Mouse (Mus musculus): ENCODE data around the gene Lsamp. TPM values are rescaled to one million over a fixed set of nuclear protein-coding genes. Genes with fewer than 3 reads are reported as not detected.

Lsamp gene
- total RNA-seq, 4 experiments from 2014 or later, result 0.17 to 0.43 (median 0.28) TPM

DNA sequence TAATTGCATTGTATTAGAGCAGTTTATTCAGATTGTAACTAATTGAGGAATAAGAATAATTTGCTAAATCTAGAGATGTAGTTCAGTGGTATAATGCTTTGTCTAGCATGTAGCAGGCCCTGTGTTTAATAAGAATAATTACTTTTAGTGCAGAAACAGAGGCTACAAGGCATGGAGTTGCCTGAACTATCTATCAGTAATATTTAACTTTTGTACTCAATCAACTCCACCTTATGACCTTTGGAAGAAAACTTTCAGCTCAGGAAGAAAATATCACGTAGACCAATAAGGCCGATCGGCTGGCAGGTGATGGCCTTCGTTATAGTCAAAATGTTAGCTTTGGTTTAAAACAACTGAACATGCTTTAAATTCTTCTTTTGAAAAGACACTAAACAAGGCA is 946.4 kb downstream of the Lsamp start:
- no peak for DNase-seq (ENCODE audit: low spot score in 2 of 2)

- no peak for DNase-seq (ENCODE audit: low spot score in 2 of 2)
These were observed 958.1 kb downstream of the Lsamp start for GRCm38 (mm10) chr16:40942266-40942665.

- DNase-seq (ENCODE audit: low spot score in 2 of 2), result no peak
These were observed 961.7 kb downstream of the Lsamp start for GRCm38 (mm10) chr16:40945834-40946233.

DNA sequence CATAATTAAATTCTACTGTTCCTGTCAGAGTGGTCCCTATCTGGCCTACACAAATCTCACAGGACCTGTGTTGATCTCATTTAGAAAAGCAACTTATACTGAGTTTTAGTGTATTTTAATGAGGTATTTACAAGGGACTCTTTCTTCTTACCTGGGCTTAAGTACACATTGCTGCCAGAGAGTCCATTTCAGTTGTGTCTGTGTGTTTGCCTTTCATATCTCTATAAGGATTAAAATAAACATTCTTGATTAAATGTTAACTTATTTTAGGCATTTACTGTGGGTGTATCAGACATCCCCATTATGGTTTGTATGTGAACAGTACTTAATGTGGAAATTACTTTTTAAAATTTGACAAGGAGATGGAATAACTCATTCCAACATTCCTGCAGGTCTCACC is 963.9 kb downstream of the Lsamp start:
- no peak for DNase-seq (ENCODE audit: low spot score in 2 of 2)

DNA sequence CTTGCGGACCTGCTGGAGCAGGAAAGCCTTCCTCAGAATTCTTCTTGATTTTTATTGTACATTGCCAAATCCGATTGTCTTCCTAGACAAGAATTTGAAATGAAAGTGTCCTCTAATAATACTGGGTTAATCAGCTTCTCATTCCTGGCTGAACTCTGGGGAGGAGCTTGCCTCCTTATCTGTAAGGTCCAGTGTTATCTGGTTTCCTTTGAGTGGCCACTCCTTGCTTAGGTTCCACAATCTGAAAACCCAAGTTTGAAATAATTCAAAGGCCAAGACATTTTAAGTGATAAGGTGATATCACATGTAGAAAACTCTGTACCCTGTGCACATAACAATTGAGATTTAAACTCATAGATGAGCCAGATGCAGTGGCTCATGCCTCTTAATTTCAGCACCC is 975.0 kb downstream of the Lsamp start:
- no peak for DNase-seq (ENCODE audit: low spot score in 2 of 2)

DNA sequence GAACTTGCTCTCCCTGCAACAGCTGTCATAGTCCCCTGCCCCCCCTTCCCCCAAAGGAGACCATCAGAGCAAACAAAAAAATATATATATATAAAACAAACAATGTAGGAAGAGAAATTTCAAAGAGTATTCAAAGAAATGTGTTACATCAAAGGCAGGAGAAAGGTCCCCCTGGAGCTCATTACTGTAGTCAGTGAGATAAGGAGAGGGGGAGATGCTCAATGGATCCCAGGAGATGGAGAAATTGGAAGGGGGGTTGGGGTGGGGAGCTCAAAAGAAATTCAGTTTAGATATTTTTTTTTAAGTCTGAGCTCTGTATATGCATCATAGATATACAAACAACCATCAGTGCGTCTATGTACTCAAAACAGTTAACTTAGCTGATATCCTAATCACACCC is 976.4 kb downstream of the Lsamp start:
- DNase-seq (ENCODE audit: low spot score in 2 of 2), result no peak

- DNase-seq (ENCODE audit: low spot score in 2 of 2), result peak; percentile 8 to 18
These were observed 984.1 kb downstream of the Lsamp start for GRCm38 (mm10) chr16:40968088-40968860.

DNA sequence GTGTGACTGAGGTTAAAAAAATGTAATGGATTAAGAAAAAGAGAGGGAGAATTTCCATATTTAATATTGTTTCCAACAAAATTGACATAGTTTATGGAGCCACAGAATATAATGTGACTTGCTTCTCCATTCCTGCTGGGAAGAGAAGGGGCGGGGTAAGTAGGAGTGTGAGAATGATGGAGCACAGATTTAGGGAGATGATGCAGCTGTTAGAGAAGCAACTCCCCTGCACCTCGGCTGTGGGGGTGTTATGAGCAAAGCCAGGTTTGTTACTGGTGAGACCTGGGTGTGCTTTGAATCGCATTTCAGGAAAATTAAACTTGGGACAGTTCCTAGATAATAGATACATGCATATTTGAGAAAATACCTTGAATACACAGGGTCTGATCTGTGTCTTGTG is 987.2 kb downstream of the Lsamp start:
- DNase-seq (ENCODE audit: low spot score in 2 of 2), result no peak

DNA sequence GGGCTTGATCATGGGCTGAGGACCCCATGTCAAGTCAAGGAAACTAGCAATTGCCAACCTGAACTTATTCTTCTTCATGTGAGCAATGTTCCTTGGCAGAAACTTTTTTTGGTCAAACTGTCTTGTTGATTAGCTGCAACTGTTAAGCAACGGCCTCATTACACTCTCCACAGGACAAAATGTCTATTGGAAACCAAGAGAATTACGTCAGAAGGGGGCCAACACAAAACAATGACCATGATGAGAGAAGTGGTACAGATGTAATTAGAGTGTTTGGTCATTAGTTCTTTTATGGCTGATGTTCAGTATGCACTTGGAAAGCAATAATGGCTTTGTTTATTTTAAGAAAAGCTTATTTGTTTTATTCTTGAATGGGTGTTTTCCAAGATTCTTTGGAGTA is 989.9 kb downstream of the Lsamp start:
- DNase-seq (ENCODE audit: low spot score in 2 of 2), result no peak

DNA sequence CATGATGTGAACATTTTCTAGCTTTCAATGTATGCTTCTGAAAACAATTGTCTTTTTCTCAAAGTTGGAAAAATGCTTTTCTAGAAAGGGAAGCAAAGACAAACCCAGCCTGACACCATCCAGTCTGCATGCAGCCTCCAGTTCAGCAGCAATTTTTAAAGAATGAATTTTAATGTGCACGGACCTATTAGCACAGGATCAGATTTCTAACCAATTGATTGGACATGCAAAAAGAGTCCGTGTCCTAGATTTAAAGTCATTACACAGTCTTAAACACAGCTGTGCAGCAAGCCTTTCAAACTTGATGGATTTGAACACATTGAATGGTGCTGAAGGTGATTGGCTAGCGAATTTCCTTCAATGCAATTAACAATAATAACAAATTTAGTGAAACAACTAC is 998.9 kb downstream of the Lsamp start:
- no peak for DNase-seq (ENCODE audit: low spot score in 2 of 2)

DNA sequence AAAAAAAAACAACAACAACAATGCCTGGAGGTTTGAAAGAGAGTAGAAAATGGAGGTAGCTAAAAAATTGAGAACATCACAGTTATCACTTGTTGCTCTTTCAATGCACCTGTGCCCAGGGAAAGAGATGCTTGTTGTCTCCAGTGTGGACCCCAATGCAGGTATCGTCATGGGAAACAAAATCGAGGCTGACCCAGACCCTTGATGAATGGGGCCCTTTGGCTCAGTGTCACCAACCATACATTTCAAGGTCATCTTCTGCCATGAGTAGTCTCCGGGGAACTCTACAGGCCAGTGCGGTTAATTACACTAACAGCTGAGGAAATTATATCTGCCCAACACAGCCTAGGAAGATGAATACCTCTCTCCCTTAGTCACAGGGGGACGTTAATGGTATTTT is 1023.4 kb downstream of the Lsamp start:
- DNase-seq (ENCODE audit: low spot score in 2 of 2), result no peak

DNA sequence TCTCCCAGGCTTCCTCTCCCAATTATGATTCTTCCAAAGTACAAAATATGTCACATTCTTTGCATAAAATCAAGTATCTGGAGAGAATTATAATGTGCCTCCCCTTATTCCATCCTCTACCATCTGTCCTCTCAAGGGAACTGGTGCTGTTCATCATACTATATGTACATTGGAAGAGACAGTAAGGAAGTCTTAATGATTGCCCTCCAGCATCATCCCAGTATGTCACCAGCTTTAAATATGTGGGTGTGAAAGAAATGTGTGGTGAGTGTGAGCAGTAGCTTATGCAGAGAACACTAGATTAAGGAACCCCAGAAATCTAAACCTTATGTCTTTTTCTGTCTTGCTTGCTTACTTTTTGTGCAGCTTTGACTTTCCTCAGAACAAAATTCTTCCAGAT is 1050.6 kb downstream of the Lsamp start:
- no peak for DNase-seq (ENCODE audit: low spot score in 2 of 2)

- no peak for DNase-seq (ENCODE audit: low spot score in 2 of 2)
These were observed 1057.5 kb downstream of the Lsamp start for GRCm38 (mm10) chr16:41041686-41042085.

DNA sequence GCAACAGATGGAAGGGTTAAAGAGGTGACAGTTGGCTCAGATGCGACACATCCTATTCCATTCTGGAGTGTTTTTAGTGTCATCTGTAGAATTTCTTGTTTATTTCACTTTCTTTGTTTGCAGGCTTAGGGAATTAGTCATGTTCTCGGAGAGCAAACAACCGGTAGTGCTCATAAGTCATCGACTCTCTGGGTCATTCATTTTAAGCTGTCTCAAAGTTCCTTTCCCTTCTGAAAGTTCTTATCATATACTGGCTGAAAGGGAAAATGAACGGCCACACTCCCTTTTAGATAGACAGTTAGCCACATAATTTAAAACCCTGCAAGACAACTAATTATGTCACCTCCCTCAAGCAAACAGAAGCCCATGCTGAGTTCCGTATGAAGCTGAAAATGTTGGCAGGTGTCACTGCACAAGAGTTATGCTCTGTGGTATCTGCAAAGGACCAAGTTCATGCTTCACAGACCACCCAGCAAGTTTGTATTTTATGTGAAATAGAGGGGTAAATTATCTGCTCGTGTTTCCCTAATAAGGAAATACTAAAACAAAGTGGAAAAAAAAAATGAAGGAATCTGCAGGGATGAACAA is 1079.2 kb downstream of the Lsamp start:
- DNase-seq (ENCODE audit: low spot score in 2 of 2), result no peak

DNA sequence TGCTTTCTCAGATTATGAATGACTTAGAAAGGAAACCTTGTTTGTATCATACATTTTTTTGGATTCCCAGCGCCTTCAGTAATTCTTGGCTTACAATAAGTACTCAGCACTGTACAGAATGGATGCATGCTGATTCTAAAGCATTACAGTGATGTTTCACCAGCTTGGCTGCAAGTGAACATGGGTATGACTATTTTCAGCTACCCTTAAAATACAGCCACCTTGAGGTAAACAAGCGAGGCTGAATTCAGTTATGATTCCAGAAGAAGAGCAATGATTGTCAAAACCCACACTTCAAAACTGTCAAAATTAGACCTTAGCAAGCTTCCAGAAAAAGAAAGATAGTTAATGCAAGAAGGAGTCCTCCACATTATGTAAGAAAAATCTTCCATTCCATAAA is 1089.3 kb downstream of the Lsamp start:
- DNase-seq (ENCODE audit: low spot score in 2 of 2), result no peak

DNA sequence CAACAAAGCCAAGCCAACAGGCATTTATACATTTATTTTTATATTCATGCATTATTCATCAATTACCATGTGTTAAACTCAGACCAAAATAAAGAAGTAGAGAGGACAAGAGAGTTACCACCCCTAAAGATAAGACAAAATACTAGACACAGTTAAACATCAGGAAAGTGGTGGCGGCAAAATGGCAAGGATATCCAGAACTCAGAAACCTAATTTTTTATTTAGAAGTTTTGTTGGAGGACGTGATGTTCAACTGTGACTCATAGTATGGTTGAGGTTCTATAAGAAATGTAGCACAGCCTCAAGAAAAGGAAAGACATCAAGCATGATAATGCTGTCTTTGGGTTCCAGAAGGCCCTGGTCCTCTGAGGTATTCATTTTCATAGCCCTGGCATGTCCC is 1104.5 kb downstream of the Lsamp start:
- no peak for DNase-seq (ENCODE audit: low spot score in 2 of 2)

DNA sequence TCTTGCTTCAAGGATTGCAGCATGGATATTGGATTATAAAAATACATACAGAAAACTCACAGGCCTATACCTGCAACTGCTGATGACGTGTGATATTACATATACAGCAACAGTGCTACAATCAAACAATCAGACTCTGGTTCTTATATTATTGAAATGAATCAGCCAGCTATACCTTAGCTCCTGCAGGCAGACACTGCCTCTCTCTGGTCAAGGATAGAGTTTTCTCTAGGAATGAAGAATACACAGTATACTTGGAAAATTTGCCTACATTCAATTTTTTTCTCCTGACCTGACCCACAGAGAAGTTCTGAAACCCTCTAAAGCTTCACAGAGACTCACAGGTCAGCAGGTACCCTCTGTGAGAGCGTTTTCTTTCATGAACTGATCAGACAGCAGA is 1105.9 kb downstream of the Lsamp start:
- DNase-seq (ENCODE audit: low spot score in 2 of 2), result no peak

DNA sequence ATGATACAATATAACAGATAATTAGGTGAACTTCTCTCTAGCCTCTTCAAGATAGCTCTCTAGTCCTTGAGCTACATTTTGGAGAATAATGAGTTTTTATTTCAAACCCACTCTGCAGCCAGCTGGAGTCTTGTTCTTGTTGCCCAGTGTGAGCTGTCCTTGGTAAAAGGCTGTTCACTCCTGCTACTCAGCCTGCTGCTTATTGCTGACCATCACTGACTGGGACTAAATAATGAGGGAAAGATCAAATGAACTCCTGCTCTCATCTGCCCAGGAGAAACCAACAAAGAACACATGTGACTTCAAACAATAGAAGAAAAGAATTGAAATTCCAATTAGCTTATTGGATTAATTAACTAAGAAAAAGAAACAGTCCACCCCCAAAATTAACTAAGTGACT is 1107.1 kb downstream of the Lsamp start:
- no peak for DNase-seq (ENCODE audit: low spot score in 2 of 2)

DNA sequence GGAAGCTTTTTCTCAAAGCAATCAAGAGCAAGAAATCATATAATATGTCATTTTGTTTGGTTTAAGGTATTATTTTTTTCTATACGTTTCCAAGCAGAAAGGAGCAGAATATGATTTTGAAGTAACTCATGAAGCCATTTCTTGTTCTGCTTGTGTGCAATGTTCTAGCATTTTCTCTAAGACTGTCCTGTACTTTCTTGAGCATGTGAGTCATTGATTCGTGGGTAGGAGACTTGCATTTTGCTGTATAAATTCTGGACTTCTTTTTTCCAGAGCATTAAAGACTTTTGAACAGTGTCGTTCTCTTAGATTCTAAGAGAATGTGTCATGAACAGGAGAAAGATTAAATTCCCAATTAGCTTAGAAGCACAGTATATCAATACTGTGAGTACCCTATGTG is 1118.6 kb downstream of the Lsamp start:
- DNase-seq (ENCODE audit: low spot score in 2 of 2), result no peak

- no peak for DNase-seq (ENCODE audit: low spot score in 2 of 2)
These were observed 1140.2 kb downstream of the Lsamp start for GRCm38 (mm10) chr16:41124361-41124760.

GRCm38 (mm10) chr16:41125051-41125450 is 1140.9 kb downstream of the Lsamp start:
- no peak for DNase-seq (ENCODE audit: low spot score in 2 of 2)

- no peak for DNase-seq (ENCODE audit: low spot score in 2 of 2)
These were observed 1146.9 kb downstream of the Lsamp start for GRCm38 (mm10) chr16:41131053-41131452.

DNA sequence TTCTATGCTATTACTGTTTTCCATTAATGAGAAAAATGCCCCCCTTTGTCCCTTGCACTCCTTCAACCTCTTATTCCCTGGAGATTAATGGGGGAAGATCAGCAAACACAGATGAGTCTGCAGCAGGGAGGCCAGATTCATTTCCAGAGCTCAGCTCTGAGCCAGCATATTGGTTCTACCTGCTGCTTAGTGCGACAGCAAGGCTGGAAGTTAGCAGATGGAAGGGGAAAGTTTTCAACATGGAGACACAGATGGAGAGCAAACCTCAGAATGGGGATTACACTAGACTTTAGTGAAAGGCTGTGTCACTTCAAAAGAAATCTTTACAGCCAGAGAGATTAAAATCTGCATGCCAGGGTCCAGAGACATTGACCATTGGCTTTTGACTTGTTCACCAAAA is 1188.7 kb downstream of the Lsamp start:
- no peak for DNase-seq (ENCODE audit: low spot score in 2 of 2)

Measured in gastrocnemius, adult 8-10 months (tissue).